Mouse (Mus musculus) liver, postnatal 0 days (tissue): ENCODE data around the gene Arhgap45.

Source experiments
- CTCF ChIP-seq: sonication (generic); IDR thresholded peaks from 2 replicates; pipeline ENCODE4 v1.5.1; 2016; ENCODE audit warnings: antibody characterized with exemption, low read depth
- EP300 ChIP-seq: IDR thresholded peaks from 2 replicates; pipeline ENCODE4 v1.6.1; 2016; ENCODE audit warnings: antibody characterized with exemption, low read depth, mild to moderate bottlenecking

GRCm38 (mm10) chr10:80069251-80069650 is 52.8 kb downstream of the Arhgap45 start:
- TF ChIP-seq CTCF (no peak), EP300 (no peak)
